Mouse (Mus musculus): ENCODE data around the gene Arhgap29. TPM values are rescaled to one million over a fixed set of nuclear protein-coding genes. Genes with fewer than 3 reads are reported as not detected.

The Arhgap29 gene
- polyA plus RNA-seq, 1 experiment = 6.3 TPM

DNA sequence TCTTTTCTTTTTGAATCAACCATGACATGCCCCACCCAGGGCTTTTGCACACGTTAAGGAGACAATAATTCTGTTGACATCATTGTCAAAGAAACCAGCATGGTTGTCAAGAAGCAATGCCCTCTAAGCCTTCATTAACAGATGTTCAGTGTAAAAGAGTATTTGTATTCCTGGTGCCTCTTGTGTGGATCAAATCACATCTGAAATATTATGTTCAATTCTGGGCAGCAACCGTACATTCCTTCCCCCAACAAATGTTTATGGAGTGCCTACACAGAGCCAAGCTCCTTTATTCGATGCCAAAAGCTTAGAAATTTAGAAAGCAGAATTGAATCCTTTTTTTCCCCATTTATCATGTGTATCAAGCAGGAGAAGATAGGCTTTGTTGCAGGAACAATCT lies 31.6 kb upstream of the Arhgap29 start:
- TF ChIP-seq POLR2A (IDR thresholded peaks at IDR 0.05; ENCODE audit: control insufficient read depth, extremely low read depth, insufficient read depth, low read length, poor library complexity) (no peak), CTCF (IDR thresholded peaks at IDR 0.05; ENCODE audit: borderline replicate concordance, control insufficient read depth, extremely low read depth, insufficient read depth, low read length, poor library complexity) (no peak)
- Histone ChIP-seq H3K4me3 (ENCODE audit: control insufficient read depth, insufficient read depth, low read length) (no peak overlapping the region), H3K27ac (ENCODE audit: control insufficient read depth, insufficient read depth, low read length) (no peak overlapping the region), H3K36me3 (ENCODE audit: control insufficient read depth, insufficient read depth, low read length) (no peaks in the 10 kb centered on the region), H3K4me1 (replicated peaks; ENCODE audit: control insufficient read depth, insufficient read depth, low read length) (no peaks in the 10 kb centered on the region), H3K27me3 (ENCODE audit: control insufficient read depth, insufficient read depth, low read length) (no peaks in the 10 kb centered on the region)
- DNase-seq = no peak
- WGBS = 86% methylated on average over 3 of the region's 3 CpGs

DNA sequence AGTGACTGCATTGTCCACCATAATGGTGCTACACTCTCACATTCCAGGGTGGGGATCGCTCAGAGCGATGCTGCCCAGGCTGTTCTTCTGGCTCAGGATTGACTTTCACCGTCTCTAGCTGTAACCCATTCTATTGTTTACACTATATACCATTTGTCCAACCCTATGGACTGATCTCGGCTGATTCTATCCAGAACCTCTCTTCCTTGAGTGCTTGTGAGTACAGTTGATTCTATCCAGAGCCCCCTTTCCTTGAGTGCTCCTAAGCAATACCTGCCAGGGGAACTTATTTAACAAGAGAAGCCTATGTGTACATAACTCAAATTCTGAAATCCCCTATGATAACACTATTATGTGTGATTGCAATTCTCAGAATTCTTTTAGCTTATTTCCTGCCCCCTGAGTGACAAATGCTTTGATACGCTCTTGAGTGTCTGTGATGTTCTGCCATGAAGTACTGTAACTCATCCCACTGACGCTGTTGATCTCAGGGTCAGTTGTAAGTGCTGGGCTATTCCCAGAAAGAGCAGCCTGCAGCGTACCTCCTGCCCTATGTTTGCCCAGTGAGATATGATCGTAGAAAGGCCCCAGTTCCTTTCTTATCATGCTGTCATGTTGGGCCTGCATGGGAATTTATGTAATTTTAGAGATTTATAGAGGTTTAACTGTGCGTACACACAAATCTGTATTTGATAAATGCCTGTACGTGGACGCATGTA lies 27.4 kb upstream of the Arhgap29 start:
- H3K36me3 ChIP-seq (ENCODE audit: control insufficient read depth, insufficient read depth, low read length) = no peaks in the 10 kb centered on the region
- H3K27ac ChIP-seq (ENCODE audit: control insufficient read depth, insufficient read depth, low read length) = no peak overlapping the region
- no peak overlapping the region for H3K4me3 ChIP-seq (ENCODE audit: control insufficient read depth, insufficient read depth, low read length)
- H3K27me3 ChIP-seq (ENCODE audit: control insufficient read depth, insufficient read depth, low read length) = no peaks in the 10 kb centered on the region
- 93% methylated on average over 11 of the region's 11 CpGs for WGBS
- no peaks in the 10 kb centered on the region for H3K4me1 ChIP-seq (replicated peaks; ENCODE audit: control insufficient read depth, insufficient read depth, low read length)
- TF ChIP-seq CTCF (IDR thresholded peaks at IDR 0.05; ENCODE audit: borderline replicate concordance, control insufficient read depth, extremely low read depth, insufficient read depth, low read length, poor library complexity) = no peak
- no peak for TF ChIP-seq POLR2A (IDR thresholded peaks at IDR 0.05; ENCODE audit: control insufficient read depth, extremely low read depth, insufficient read depth, low read length, poor library complexity)
- DNase-seq = no peak

DNA sequence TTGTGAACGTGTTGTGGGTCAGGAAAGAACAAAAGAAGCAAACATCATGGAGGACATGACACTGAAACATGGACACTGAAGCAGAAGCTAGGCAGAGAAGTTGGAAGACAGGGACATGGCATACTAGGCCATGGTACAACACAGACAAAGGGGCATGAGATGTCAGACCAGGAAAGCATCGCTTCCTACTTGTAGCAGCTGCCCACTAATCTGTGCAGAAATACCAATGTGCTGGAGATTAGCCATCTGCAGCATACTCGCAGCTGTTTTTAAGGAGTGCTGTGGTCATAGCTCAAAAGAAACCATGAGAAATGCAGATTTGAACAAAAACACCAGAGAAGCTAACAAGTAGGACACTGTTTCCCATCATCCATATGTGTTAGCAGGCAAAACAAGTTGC lies 24.7 kb upstream of the Arhgap29 start:
- no peak overlapping the region for H3K27ac ChIP-seq (ENCODE audit: control insufficient read depth, insufficient read depth, low read length)
- no peak for DNase-seq

DNA sequence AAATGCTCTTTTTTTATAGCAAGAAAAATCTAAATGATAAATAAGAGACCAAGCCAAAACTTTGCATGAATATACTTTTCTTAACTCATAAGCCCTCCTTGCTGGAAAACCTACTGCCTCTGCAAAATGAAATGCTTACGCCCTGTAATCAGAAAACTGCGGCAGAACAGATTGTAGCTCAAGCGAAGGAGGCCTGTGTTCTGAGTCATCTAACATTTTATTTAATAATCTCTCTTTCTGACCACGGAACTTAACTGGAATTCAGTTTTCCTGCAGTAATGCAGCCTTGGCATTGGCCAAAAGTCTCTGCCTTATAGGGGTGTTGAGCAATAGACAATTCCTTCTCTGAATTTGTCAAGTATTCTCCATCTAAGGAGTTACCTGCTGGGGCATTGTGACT lies 19.5 kb upstream of the Arhgap29 start:
- Histone ChIP-seq H3K36me3 (ENCODE audit: control insufficient read depth, insufficient read depth, low read length) (no peaks in the 10 kb centered on the region), H3K27ac (ENCODE audit: control insufficient read depth, insufficient read depth, low read length) (no peak overlapping the region), H3K27me3 (ENCODE audit: control insufficient read depth, insufficient read depth, low read length) (no peaks in the 10 kb centered on the region), H3K4me3 (ENCODE audit: control insufficient read depth, insufficient read depth, low read length) (no peak overlapping the region), H3K4me1 (replicated peaks; ENCODE audit: control insufficient read depth, insufficient read depth, low read length) (no peaks in the 10 kb centered on the region)
- TF ChIP-seq CTCF (IDR thresholded peaks at IDR 0.05; ENCODE audit: borderline replicate concordance, control insufficient read depth, extremely low read depth, insufficient read depth, low read length, poor library complexity) (no peak), POLR2A (IDR thresholded peaks at IDR 0.05; ENCODE audit: control insufficient read depth, extremely low read depth, insufficient read depth, low read length, poor library complexity) (no peak)
- DNase-seq = no peak
- 97% methylated on average over 4 of the region's 4 CpGs for WGBS

More for the DNA sequence above, 24.7 kb upstream of the Arhgap29 start:
- TF ChIP-seq CTCF (IDR thresholded peaks at IDR 0.05; ENCODE audit: borderline replicate concordance, control insufficient read depth, extremely low read depth, insufficient read depth, low read length, poor library complexity) (no peak), POLR2A (IDR thresholded peaks at IDR 0.05; ENCODE audit: control insufficient read depth, extremely low read depth, insufficient read depth, low read length, poor library complexity) (no peak)
- 97% methylated on average over 3 of the region's 3 CpGs for whole genome bisulfite sequencing
- Histone ChIP-seq H3K4me3 (ENCODE audit: control insufficient read depth, insufficient read depth, low read length) (no peak overlapping the region), H3K36me3 (ENCODE audit: control insufficient read depth, insufficient read depth, low read length) (no peaks in the 10 kb centered on the region), H3K4me1 (replicated peaks; ENCODE audit: control insufficient read depth, insufficient read depth, low read length) (no peaks in the 10 kb centered on the region), H3K27me3 (ENCODE audit: control insufficient read depth, insufficient read depth, low read length) (no peaks in the 10 kb centered on the region)

DNA sequence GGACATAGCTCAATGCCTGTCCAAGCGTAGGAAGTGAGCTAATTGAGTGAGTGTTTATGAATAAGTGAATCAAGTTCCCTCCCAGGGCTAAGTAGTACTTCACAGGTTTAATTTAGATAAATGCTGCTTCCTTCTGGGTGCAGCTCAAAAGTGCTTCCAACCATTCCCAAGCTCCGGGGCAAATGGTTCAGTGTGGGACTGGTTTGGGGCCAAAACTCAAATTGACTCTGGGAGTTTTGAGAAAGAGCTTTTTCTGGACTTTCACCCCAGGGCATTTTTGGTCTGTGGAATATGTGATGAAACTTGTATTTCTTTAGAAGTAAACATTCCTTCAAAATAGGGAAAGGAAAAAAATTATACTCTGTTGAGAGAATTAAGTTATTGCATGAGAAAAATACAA lies 16.1 kb upstream of the Arhgap29 start:
- no peak overlapping the region for H3K27ac ChIP-seq (ENCODE audit: control insufficient read depth, insufficient read depth, low read length)
- H3K27me3 ChIP-seq (ENCODE audit: control insufficient read depth, insufficient read depth, low read length) = no peaks in the 10 kb centered on the region
- H3K4me1 ChIP-seq (replicated peaks; ENCODE audit: control insufficient read depth, insufficient read depth, low read length) = no peaks in the 10 kb centered on the region
- WGBS = 96% methylated on average over 2 of the region's 2 CpGs
- H3K4me3 ChIP-seq (ENCODE audit: control insufficient read depth, insufficient read depth, low read length) = no peak overlapping the region
- TF ChIP-seq POLR2A (IDR thresholded peaks at IDR 0.05; ENCODE audit: control insufficient read depth, extremely low read depth, insufficient read depth, low read length, poor library complexity) = no peak
- no peak for TF ChIP-seq CTCF (IDR thresholded peaks at IDR 0.05; ENCODE audit: borderline replicate concordance, control insufficient read depth, extremely low read depth, insufficient read depth, low read length, poor library complexity)
- DNase-seq = no peak
- no peaks in the 10 kb centered on the region for H3K36me3 ChIP-seq (ENCODE audit: control insufficient read depth, insufficient read depth, low read length)

DNA sequence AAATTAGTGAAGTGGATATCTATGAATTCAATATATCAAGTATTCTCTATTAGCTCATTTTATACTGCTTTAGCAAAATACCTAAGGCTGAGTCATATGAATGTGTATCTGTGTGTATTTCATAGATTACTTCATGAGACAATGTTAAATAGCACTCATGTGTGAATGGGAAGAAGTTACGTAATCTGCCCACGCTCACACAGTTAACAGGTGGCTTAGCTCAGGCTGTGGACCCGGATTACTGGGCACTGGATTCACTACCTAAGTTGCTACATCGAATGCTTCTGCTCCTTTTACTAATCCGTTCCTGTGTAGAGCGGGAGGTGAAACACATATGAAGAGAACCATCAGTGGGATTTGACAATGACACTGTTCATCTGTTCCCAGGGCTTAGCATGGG lies 15.3 kb upstream of the Arhgap29 start:
- Histone ChIP-seq H3K36me3 (ENCODE audit: control insufficient read depth, insufficient read depth, low read length) (no peaks in the 10 kb centered on the region), H3K27me3 (ENCODE audit: control insufficient read depth, insufficient read depth, low read length) (no peaks in the 10 kb centered on the region), H3K4me3 (ENCODE audit: control insufficient read depth, insufficient read depth, low read length) (no peak overlapping the region), H3K27ac (ENCODE audit: control insufficient read depth, insufficient read depth, low read length) (no peak overlapping the region), H3K4me1 (replicated peaks; ENCODE audit: control insufficient read depth, insufficient read depth, low read length) (no peaks in the 10 kb centered on the region)
- DNase-seq = no peak
- no peak for TF ChIP-seq POLR2A (IDR thresholded peaks at IDR 0.05; ENCODE audit: control insufficient read depth, extremely low read depth, insufficient read depth, low read length, poor library complexity)
- TF ChIP-seq CTCF (IDR thresholded peaks at IDR 0.05; ENCODE audit: borderline replicate concordance, control insufficient read depth, extremely low read depth, insufficient read depth, low read length, poor library complexity) = no peak
- WGBS = 95% methylated on average over 6 of the region's 6 CpGs

DNA sequence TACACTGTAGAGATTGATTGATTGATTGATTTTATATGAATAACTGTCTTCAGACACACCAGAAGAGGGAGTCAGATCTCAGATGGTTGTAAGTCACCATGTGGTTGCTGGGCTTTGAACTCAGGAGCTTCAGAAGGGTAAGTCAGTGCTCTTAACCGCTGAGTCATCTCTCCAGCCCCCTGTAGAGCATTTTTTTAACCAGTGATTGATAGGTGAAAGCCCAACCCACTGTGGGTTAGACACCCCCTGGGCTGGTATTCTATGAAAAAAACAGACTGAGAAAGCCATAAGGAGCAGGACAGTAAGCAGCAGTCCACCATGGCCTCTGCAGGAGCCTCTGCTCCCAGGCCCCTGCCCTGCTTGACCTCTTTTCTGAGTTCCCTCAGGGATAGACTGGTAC lies 12.7 kb upstream of the Arhgap29 start:
- WGBS = 69% methylated on average over 1 of the region's 1 CpGs
- Histone ChIP-seq H3K27me3 (ENCODE audit: control insufficient read depth, insufficient read depth, low read length) (no peaks in the 10 kb centered on the region), H3K4me1 (replicated peaks; ENCODE audit: control insufficient read depth, insufficient read depth, low read length) (no peaks in the 10 kb centered on the region), H3K27ac (ENCODE audit: control insufficient read depth, insufficient read depth, low read length) (no peak overlapping the region), H3K36me3 (ENCODE audit: control insufficient read depth, insufficient read depth, low read length) (no peaks in the 10 kb centered on the region), H3K4me3 (ENCODE audit: control insufficient read depth, insufficient read depth, low read length) (no peak overlapping the region)
- DNase-seq = no peak
- TF ChIP-seq POLR2A (IDR thresholded peaks at IDR 0.05; ENCODE audit: control insufficient read depth, extremely low read depth, insufficient read depth, low read length, poor library complexity) (no peak), CTCF (IDR thresholded peaks at IDR 0.05; ENCODE audit: borderline replicate concordance, control insufficient read depth, extremely low read depth, insufficient read depth, low read length, poor library complexity) (no peak)
